Mouse (Mus musculus): ENCODE measurements around the gene Acadsb.

GRCm38 (mm10) chr7:131409321-131409987 lies 947 bp upstream of the Acadsb start:
- no peak for TF ChIP-seq CTCF (IDR thresholded peaks at IDR 0.05; ENCODE audit: low read depth)
- TF ChIP-seq EP300 (optimal IDR thresholded peaks at IDR 0.05) = no peak
